8 mouse cellular contexts compared by ENCODE assay signal in genomic region chr6:49073304-49074116, GRCm38 (mm10). TPM values are rescaled to one million over a fixed set of nuclear protein-coding genes. Genes with fewer than 3 reads are reported as not detected.
DNase-seq lines count a peak whose midpoint lies in the region; ATAC-seq lines count a peak whose summit lies in the region.

Gene Malsu1, plus strand, starts transcription at chr6:49073795.

- peaks cover 17% of the 10 kb centered on the region for H3K4me1 ChIP-seq in hindbrain, embryonic 14.5 days (replicated peaks; ENCODE audit: control insufficient read depth, insufficient read depth, low read length)

- H3K4me3 ChIP-seq in hindbrain, embryonic 14.5 days (replicated peaks; ENCODE audit: low read length): peak within 1 kb of the TSS; percentile 97

- no peaks in the 10 kb centered on the region for H3K36me3 ChIP-seq in hindbrain, embryonic 14.5 days (replicated peaks; ENCODE audit: control insufficient read depth, insufficient read depth)

- DNase-seq in R1 (ENCODE audit: low read depth, low spot score): peak; percentile 96
- peak; percentile 95 to 96 for DNase-seq in cerebellum, postnatal 25 days
- DNase-seq in frontal cortex, postnatal 25 days (ENCODE audit: low spot score in 2 of 2): peak; percentile 91 to 94
- peak; percentile 97 for DNase-seq in hindbrain, embryonic 14.5 days (ENCODE audit: low spot score)
- peak; percentile 95 for DNase-seq in layer of hippocampus, postnatal 36 days
- peak; percentile 97 for DNase-seq in lung, postnatal 36 days
- peak; percentile 96 for DNase-seq in retina, postnatal 1 day
- DNase-seq in urinary bladder, adult 18-20 months (ENCODE audit: low spot score in 2 of 2): peak; percentile 94

- H3K9ac ChIP-seq in hindbrain, embryonic 14.5 days: peak within 1 kb of the TSS; percentile 96

- peak within 1 kb of the TSS; percentile 83 for H3K27ac ChIP-seq in hindbrain, embryonic 14.5 days

- H3K4me2 ChIP-seq in hindbrain, embryonic 14.5 days (replicated peaks): peak within 1 kb of the TSS; percentile 80

- under 1% methylated on average over 49 of the region's 49 CpGs for WGBS in hindbrain, embryonic 14.5 days

- peak; percentile 98 for ATAC-seq in hindbrain, embryonic 14.5 days (ENCODE audit: low FRiP score)

- no peaks in the 10 kb centered on the region for H3K27me3 ChIP-seq in hindbrain, embryonic 14.5 days (ENCODE audit: control insufficient read depth, insufficient read depth, low read length)

- no peaks in the 10 kb centered on the region for H3K9me3 ChIP-seq in hindbrain, embryonic 14.5 days (ENCODE audit: control insufficient read depth, low read length)

RNA-seq across cellular contexts. Expression of gene Malsu1, which starts in this region (rescaled TPM):
- polyA plus RNA-seq in hindbrain, embryonic 14.5 days (2014; fragmentation: Nextera tagmentation; extraction: Ambion mirVana): 64.2 and 74.2 TPM in 2 replicates
- 10 to 100 TPM; 33.1 to 35.8 TPM for total RNA-seq in layer of hippocampus, postnatal 36 days (2021)

Comparison
In these comparisons a context has a peak if more than half of its experiments do, and no peak if none do; other contexts are left out.
1. Peak in every context shown above with its lines: DNase-seq, ATAC-seq, H3K4me3 ChIP-seq and H3K27ac ChIP-seq.